Mouse (Mus musculus) CH12.LX (cell line): ENCODE results near the gene Nphp3.

Source experiments
- CHD2 ChIP-seq: IDR thresholded peaks from 2 replicates; pipeline ENCODE4 v1.6.1; 2011; ENCODE audit warnings: low read length, improper control_type of control experiment
- CTCF ChIP-seq, 2 experiments: IDR thresholded peaks in 1 of 2; conservative IDR thresholded peaks in 1 of 2; 2 replicates each; pipeline ENCODE4 v1.5.1; 2011 to 2012; ENCODE audit warnings: low read depth in 2 of 2, low read length in 2 of 2, improper control_type of control experiment in 1 of 2, inconsistent platforms in 1 of 2, mild to moderate bottlenecking in 1 of 2, moderate library complexity in 1 of 2
- MXI1 ChIP-seq: IDR thresholded peaks from 2 replicates; pipeline ENCODE4 v1.6.1; 2011; ENCODE audit warnings: mild to moderate bottlenecking, low read depth, low read length, improper control_type of control experiment
- POLR2A ChIP-seq: IDR thresholded peaks from 2 replicates; pipeline ENCODE4 v1.6.1; 2011; ENCODE audit warnings: low read depth, mild to moderate bottlenecking, improper control_type of control experiment, low read length
- UBTF ChIP-seq: IDR thresholded peaks from 2 replicates; pipeline ENCODE4 v1.6.1; 2012; ENCODE audit warnings: low read depth, mild to moderate bottlenecking, inconsistent platforms, low read length, improper control_type of control experiment, moderate library complexity

DNA sequence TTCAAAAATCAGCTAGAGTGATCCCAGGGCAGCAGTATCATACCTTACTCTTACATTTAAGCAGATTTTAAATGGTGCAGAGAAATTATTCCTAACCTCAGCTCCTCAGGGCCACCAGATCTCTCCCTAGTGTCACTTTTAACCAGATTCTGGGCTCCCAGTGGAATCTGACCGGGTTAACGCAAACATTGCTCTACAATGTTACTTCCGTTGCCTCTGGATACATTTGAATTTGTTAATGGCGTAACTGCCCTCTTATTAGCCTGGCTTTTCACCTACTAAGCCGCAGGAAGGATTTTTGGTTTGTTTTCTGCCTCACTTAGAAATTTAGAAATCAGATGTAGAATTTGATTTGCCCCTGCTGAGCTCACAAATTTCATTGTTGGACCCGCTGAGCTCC is 32.4 kb downstream of the Nphp3 start:
- TF ChIP-seq MXI1 (no peak), UBTF (no peak), CHD2 (no peak), POLR2A (no peak), CTCF (conservative IDR thresholded peaks at IDR 0.05 in 1 of 2, IDR thresholded peaks at IDR 0.05 in 1 of 2; ENCODE audit: low read depth in 2 of 2, low read length in 2 of 2) (no peak)
